Mouse (Mus musculus) forebrain, postnatal 0 days (tissue): ENCODE measurements around the gene Il12rb1. TPM values are rescaled to one million over a fixed set of nuclear protein-coding genes. Genes with fewer than 3 reads are reported as not detected.

Experiments used
- ATAC-seq: fragments of 200-750 bp; cut with Nextera tagmentation; 2 replicates; pipeline ENCODE4 v1.8.0; 2017; ENCODE audit warnings: mild to moderate bottlenecking, moderate library complexity
- DNase-seq: peaks from one replicate; pipeline ENCODE4 v3.0.0-alpha.2; 2015
- H3K27ac ChIP-seq: fragments of 300-500 bp; sonication (generic); 2 replicates; pipeline ENCODE4 v1.5.1; 2014; ENCODE audit warnings: low read depth, mild to moderate bottlenecking, antibody characterized with exemption, low read length, moderate library complexity, mixed read lengths
- H3K27me3 ChIP-seq: fragments of 300-500 bp; sonication (generic); 2 replicates; pipeline ENCODE4 v1.6.1; 2014; ENCODE audit warnings: mild to moderate bottlenecking, low read length, mixed read lengths; ENCODE audit not compliant: insufficient read depth
- H3K36me3 ChIP-seq: fragments of 300-500 bp; sonication (generic); 2 replicates; pipeline ENCODE4 v1.6.1; 2014; ENCODE audit warnings: mild to moderate bottlenecking, moderate library complexity; ENCODE audit not compliant: insufficient read depth
- H3K4me1 ChIP-seq: fragments of 300-500 bp; sonication (generic); 2 replicates; pipeline ENCODE4 v1.6.1; 2014; ENCODE audit warnings: antibody characterized with exemption; ENCODE audit not compliant: insufficient read depth
- H3K4me2 ChIP-seq: fragments of 300-500 bp; sonication (generic); 2 replicates; pipeline ENCODE4 v1.6.1; 2014; ENCODE audit warnings: low read depth, mild to moderate bottlenecking, moderate library complexity
- H3K4me3 ChIP-seq: fragments of 300-500 bp; sonication (generic); 2 replicates; pipeline ENCODE4 v1.5.1; 2014; ENCODE audit warnings: low read depth, low read length, mixed read lengths
- H3K9ac ChIP-seq: fragments of 300-500 bp; sonication (generic); 2 replicates; pipeline ENCODE4 v1.6.1; 2014; ENCODE audit warnings: mild to moderate bottlenecking
- H3K9me3 ChIP-seq: fragments of 300-500 bp; sonication (generic); 2 replicates; pipeline ENCODE4 v1.6.1; 2016; ENCODE audit warnings: low read length
- CTCF ChIP-seq: sonication (generic); IDR thresholded peaks from 2 replicates; pipeline ENCODE4 v1.5.1; 2016; ENCODE audit warnings: antibody characterized with exemption, control low read depth, low read depth
- WGBS: fragments of 180-500 bp; shearing (Covaris S2); extraction: QIAGEN DNeasy Blood & Tissue Kit; methylation state at CpG from one replicate; pipeline ENCODE4 v1.1.7; 2014; 5-methylcytosine and 5-hydroxymethylcytosine counted together
- polyA plus RNA-seq: library from polyadenylated mRNA; unstranded; fragments of >200 nt; fragmentation: Nextera tagmentation; extraction: Ambion mirVana; gene quantifications from 2 replicates; pipeline ENCODE4 v1.2.1, GENCODE M21; 2015
- total RNA-seq: library from RNA; depleted of rRNA; stranded (reverse); fragments of >200 nt; gene quantifications from 2 replicates; pipeline ENCODE4 v1.2.3, GENCODE M21; 2014

Gene Il12rb1
- total and polyA plus RNA-seq, 2 experiments from 2014 or later = 0.05 TPM; not detected in 1

- TF ChIP-seq CTCF = no peak
- 85% methylated on average over 11 of the region's 11 CpGs for WGBS
- no peak overlapping the region for H3K9ac ChIP-seq
- peaks cover 63% of the 10 kb centered on the region for H3K36me3 ChIP-seq
- H3K27me3 ChIP-seq = no peaks in the 10 kb centered on the region
- H3K27ac ChIP-seq = no peak overlapping the region
- no peak overlapping the region for H3K4me3 ChIP-seq
- no peak overlapping the region for H3K4me2 ChIP-seq
- peaks cover 14% of the 10 kb centered on the region for H3K4me1 ChIP-seq
- no peaks in the 10 kb centered on the region for H3K9me3 ChIP-seq
- ATAC-seq (no peak), DNase-seq (no peak)
Measured at GRCm38 (mm10) chr8:70780093-70780492, 28.2 kb upstream of the Il12rb1 start.

- no peak for ATAC-seq
- no peak for TF ChIP-seq CTCF
- peaks cover 67% of the 10 kb centered on the region for H3K36me3 ChIP-seq
- H3K9ac ChIP-seq = no peak overlapping the region
- H3K4me3 ChIP-seq = no peak overlapping the region
- WGBS = 87% methylated on average over 25 of the region's 25 CpGs
- no peaks in the 10 kb centered on the region for H3K9me3 ChIP-seq
- no peaks in the 10 kb centered on the region for H3K27me3 ChIP-seq
- DNase-seq = no peak
- peaks cover 3% of the 10 kb centered on the region; the same call in 1 of the 2 replicates for H3K4me1 ChIP-seq
- no peak overlapping the region for H3K27ac ChIP-seq
- no peak overlapping the region for H3K4me2 ChIP-seq
Measured at GRCm38 (mm10) chr8:70786291-70787050, 21.8 kb upstream of the Il12rb1 start.

- no peak overlapping the region for H3K27ac ChIP-seq
- no peak overlapping the region for H3K4me3 ChIP-seq
- peaks cover 6% of the 10 kb centered on the region; the same call in 1 of the 2 replicates for H3K4me1 ChIP-seq
- no peak for TF ChIP-seq CTCF
- 95% methylated on average over 3 of the region's 3 CpGs for WGBS
- H3K9me3 ChIP-seq = no peaks in the 10 kb centered on the region
- peaks cover 61% of the 10 kb centered on the region for H3K36me3 ChIP-seq
- H3K4me2 ChIP-seq = no peak overlapping the region
- ATAC-seq = no peak
- H3K27me3 ChIP-seq = no peaks in the 10 kb centered on the region
- DNase-seq = no peak
- no peak overlapping the region for H3K9ac ChIP-seq
Measured at GRCm38 (mm10) chr8:70787051-70787445, 21.2 kb upstream of the Il12rb1 start.

GRCm38 (mm10) chr8:70787941-70788667 lies 20.1 kb upstream of the Il12rb1 start:
- H3K4me3 ChIP-seq = no peak overlapping the region
- H3K27me3 ChIP-seq = no peaks in the 10 kb centered on the region
- no peak for DNase-seq
- WGBS = 30% methylated on average over 30 of the region's 30 CpGs
- no peak for ATAC-seq
- no peak for TF ChIP-seq CTCF
- no peaks in the 10 kb centered on the region for H3K9me3 ChIP-seq
- H3K9ac ChIP-seq = no peak overlapping the region
- H3K27ac ChIP-seq = no peak overlapping the region
- no peak overlapping the region for H3K4me2 ChIP-seq
- peaks cover 12% of the 10 kb centered on the region for H3K4me1 ChIP-seq
- peaks cover 57% of the 10 kb centered on the region for H3K36me3 ChIP-seq

GRCm38 (mm10) chr8:70789046-70789445 lies 19.2 kb upstream of the Il12rb1 start:
- H3K4me2 ChIP-seq = no peak overlapping the region
- H3K4me1 ChIP-seq = peaks cover 12% of the 10 kb centered on the region
- no peak overlapping the region; the same call in 1 of the 2 replicates for H3K9ac ChIP-seq
- 85% methylated on average over 10 of the region's 10 CpGs for WGBS
- no peak overlapping the region for H3K4me3 ChIP-seq
- H3K27ac ChIP-seq = no peak overlapping the region
- DNase-seq (no peak), ATAC-seq (no peak)
- no peaks in the 10 kb centered on the region for H3K27me3 ChIP-seq
- no peak for TF ChIP-seq CTCF
- no peaks in the 10 kb centered on the region for H3K9me3 ChIP-seq
- peaks cover 48% of the 10 kb centered on the region for H3K36me3 ChIP-seq

- H3K4me3 ChIP-seq = 0 out of 2 replicates have a peak overlapping the region, but pooled peaks have one; percentile 3
- no peak overlapping the region for H3K27ac ChIP-seq
- ATAC-seq (no peak), DNase-seq (no peak)
- no peaks in the 10 kb centered on the region for H3K27me3 ChIP-seq
- WGBS = 59% methylated on average over 8 of the region's 8 CpGs
- H3K36me3 ChIP-seq = peaks cover 36% of the 10 kb centered on the region
- H3K4me2 ChIP-seq = peak overlapping the region; percentile 85
- H3K9ac ChIP-seq = peak overlapping the region; percentile 87
- peaks cover 12% of the 10 kb centered on the region for H3K4me1 ChIP-seq
- no peaks in the 10 kb centered on the region for H3K9me3 ChIP-seq
- TF ChIP-seq CTCF = no peak
Measured at GRCm38 (mm10) chr8:70790846-70791245, 17.4 kb upstream of the Il12rb1 start.

- ATAC-seq = no peak
- DNase-seq = no peak
- H3K9me3 ChIP-seq = no peaks in the 10 kb centered on the region
- peaks cover 32% of the 10 kb centered on the region for H3K36me3 ChIP-seq
- H3K27me3 ChIP-seq = no peaks in the 10 kb centered on the region
- H3K27ac ChIP-seq = no peak overlapping the region
- peak overlapping the region; percentile 87 for H3K9ac ChIP-seq
- TF ChIP-seq CTCF = no peak
- H3K4me2 ChIP-seq = peak overlapping the region; percentile 85
- peak overlapping the region; percentile 63 for H3K4me3 ChIP-seq
- peaks cover 16% of the 10 kb centered on the region for H3K4me1 ChIP-seq
- WGBS = 78% methylated on average over 7 of the region's 7 CpGs
Measured at GRCm38 (mm10) chr8:70791294-70791701, 17.0 kb upstream of the Il12rb1 start.
